9 mouse cellular contexts compared by ENCODE assay signal in genomic region chr7:49341919-49342529, GRCm38 (mm10).
DNase-seq lines count a peak whose midpoint lies in the region; ATAC-seq and TF ChIP-seq lines count a peak whose summit lies in the region.
"Had no signal": no experiment of that assay in that cellular context is flagged by ENCODE, and none has a peak within 500 bp of the region (broad histone marks: within the 10 kb centered on the region; RNA-seq: fewer than 3 reads in every experiment).

No protein-coding gene starts in this region.

- H3K4me2 ChIP-seq in midbrain, embryonic 11.5 days: no peak overlapping the region

- H3K36me3 ChIP-seq in heart, adult 2 months (ENCODE audit: control insufficient read depth, insufficient read depth, low read length): no peaks in the 10 kb centered on the region
- no peaks in the 10 kb centered on the region for H3K36me3 ChIP-seq in embryonic facial prominence, embryonic 10.5 days (replicated peaks)
- H3K36me3 ChIP-seq in midbrain, embryonic 11.5 days (ENCODE audit: control insufficient read depth, insufficient read depth, low read length): no peaks in the 10 kb centered on the region

- no peaks in the 10 kb centered on the region for H3K27me3 ChIP-seq in heart, adult 2 months (ENCODE audit: control insufficient read depth, insufficient read depth, low read length)
- H3K27me3 ChIP-seq in embryonic facial prominence, embryonic 10.5 days (replicated peaks; ENCODE audit: low read depth, poor library complexity, severe bottlenecking): peaks cover 19% of the 10 kb centered on the region
- H3K27me3 ChIP-seq in midbrain, embryonic 11.5 days (ENCODE audit: control insufficient read depth, insufficient read depth, low read length): no peaks in the 10 kb centered on the region

- TF ChIP-seq EP300 in heart, adult 2 months (IDR thresholded peaks at IDR 0.05; ENCODE audit: insufficient read depth, low read depth, low read length): no peak

- no peak for TF ChIP-seq POLR2A in heart, adult 2 months (IDR thresholded peaks at IDR 0.05; ENCODE audit: insufficient read depth, low read depth, low read length)

- H3K27ac ChIP-seq in heart, adult 2 months: peak overlapping the region; percentile 57
- 0 out of 2 replicates have a peak overlapping the region, but pooled peaks have one; percentile 45 for H3K27ac ChIP-seq in embryonic facial prominence, embryonic 10.5 days (replicated peaks)
- H3K27ac ChIP-seq in midbrain, embryonic 11.5 days (ENCODE audit: low read depth, low read length): no peak overlapping the region

- no peak overlapping the region for H3K9ac ChIP-seq in heart, adult 2 months (ENCODE audit: low read depth, low read length)
- no peak overlapping the region for H3K9ac ChIP-seq in midbrain, embryonic 11.5 days (ENCODE audit: low read length)

- 68% methylated on average over 2 of the region's 2 CpGs for WGBS in heart, adult 2 months
- 89% methylated on average over 2 of the region's 2 CpGs for WGBS in embryonic facial prominence, embryonic 10.5 days
- WGBS in midbrain, embryonic 11.5 days: 89% methylated on average over 2 of the region's 2 CpGs

- no peaks in the 10 kb centered on the region for H3K9me3 ChIP-seq in embryonic facial prominence, embryonic 10.5 days
- no peaks in the 10 kb centered on the region for H3K9me3 ChIP-seq in midbrain, embryonic 11.5 days (ENCODE audit: control insufficient read depth, low read length)

- ATAC-seq in midbrain, embryonic 11.5 days (ENCODE audit: low FRiP score): peak; percentile 15; the same call in 1 of the 2 replicates
- no peak for ATAC-seq in megakaryocyte, adult 5-6 weeks (ENCODE audit: poor library complexity, severe bottlenecking)

- intact Hi-C loops in heart, adult 2 months (cut with DNase I): loop anchor here (2.0 to 5.0 kb wide), 3 partner anchors 40 to 65 kb away; no protein-coding TSS in a partner anchor
- intact Hi-C loops in heart, postnatal 25 days (cut with DNase I): no loop called here

- no peak overlapping the region for H3K4me3 ChIP-seq in heart, adult 2 months
- H3K4me3 ChIP-seq in embryonic facial prominence, embryonic 10.5 days: no peak overlapping the region
- no peak overlapping the region for H3K4me3 ChIP-seq in midbrain, embryonic 11.5 days (ENCODE audit: low read depth, low read length)

- 0 out of 2 replicates have a peak, but pooled peaks have one; percentile 15 for TF ChIP-seq CTCF in heart, adult 2 months (IDR thresholded peaks at IDR 0.05)

- no peaks in the 10 kb centered on the region for H3K79me2 ChIP-seq in heart, adult 2 months (replicated peaks; ENCODE audit: control insufficient read depth, insufficient read depth, low read length)

- peaks cover 7% of the 10 kb centered on the region for H3K4me1 ChIP-seq in heart, adult 2 months (ENCODE audit: control insufficient read depth, insufficient read depth, low read length)
- H3K4me1 ChIP-seq in embryonic facial prominence, embryonic 10.5 days: peaks cover 37% of the 10 kb centered on the region
- peaks cover 27% of the 10 kb centered on the region for H3K4me1 ChIP-seq in midbrain, embryonic 11.5 days (ENCODE audit: control insufficient read depth, insufficient read depth, low read length)

- peak in 1 of 2 experiments; percentile 25 for DNase-seq in heart, adult 2 months
- DNase-seq in heart, postnatal 25 days (ENCODE audit: low spot score): no peak
- DNase-seq in embryonic facial prominence, embryonic 10.5 days (ENCODE audit: low spot score): no peak
- DNase-seq in heart, postnatal 4 days: peak; percentile 20
- no peak for DNase-seq in midbrain, embryonic 11.5 days (ENCODE audit: low spot score, missing footprints)
- no peak for DNase-seq in thymus, postnatal 14 days
- DNase-seq in cerebellum, adult 9-10 months: no peak
- DNase-seq: right cerebral cortex, postnatal 14 days had no signal
